Mouse (Mus musculus) cerebellum, adult 2 months (tissue): ENCODE data around the gene Gcnt3. TPM values are rescaled to one million over a fixed set of nuclear protein-coding genes. Genes with fewer than 3 reads are reported as not detected.

Experiments used
- DNase-seq, 2 experiments: peaks; one replicate each; pipeline ENCODE4 v3.0.0; 2021
- H3K27ac ChIP-seq: fragments of 200-500 bp; 2 replicates; pipeline ENCODE4 v1.5.1; 2012; ENCODE audit warnings: low read length, control low read depth, inconsistent platforms; ENCODE audit not compliant: insufficient read depth
- H3K27me3 ChIP-seq: fragments of 200-500 bp; 2 replicates; pipeline ENCODE4 v1.6.1; 2012; ENCODE audit warnings: inconsistent platforms, mild to moderate bottlenecking, low read length, moderate library complexity; ENCODE audit not compliant: control insufficient read depth, insufficient read depth
- H3K4me1 ChIP-seq: fragments of 200-500 bp; 2 replicates; pipeline ENCODE4 v1.6.1; 2011; ENCODE audit warnings: low read length; ENCODE audit not compliant: control insufficient read depth, insufficient read depth
- H3K4me3 ChIP-seq: fragments of 200-500 bp; replicated peaks from 2 replicates; pipeline ENCODE3; 2011; ENCODE audit warnings: mild to moderate bottlenecking, low read depth, low read length, control low read depth; ENCODE audit not compliant: insufficient read depth
- CTCF ChIP-seq: fragments of 200-500 bp; IDR thresholded peaks from 2 replicates; pipeline ENCODE4 v1.5.1; 2011; ENCODE audit warnings: low read depth, mild to moderate bottlenecking, control low read depth, low read length, moderate library complexity, borderline replicate concordance; ENCODE audit not compliant: insufficient read depth
- POLR2A ChIP-seq: fragments of 200-500 bp; IDR thresholded peaks from 2 replicates; pipeline ENCODE4 v1.6.1; 2011; ENCODE audit warnings: low read length, control low read depth, borderline replicate concordance; ENCODE audit not compliant: insufficient read depth
- WGBS: fragments of 180-500 bp; shearing (Covaris S2); methylation state at CpG from one replicate; pipeline ENCODE4 v1.1.7; 2018; 5-methylcytosine and 5-hydroxymethylcytosine counted together
- polyA plus RNA-seq: library from polyadenylated mRNA; depleted of rRNA; stranded (reverse); fragments of >200 nt; gene quantifications from 2 replicates; pipeline ENCODE4 v1.2.3, GENCODE M21; 2012

Gcnt3 gene
- polyA plus RNA-seq, 1 experiment, result not detected

DNA sequence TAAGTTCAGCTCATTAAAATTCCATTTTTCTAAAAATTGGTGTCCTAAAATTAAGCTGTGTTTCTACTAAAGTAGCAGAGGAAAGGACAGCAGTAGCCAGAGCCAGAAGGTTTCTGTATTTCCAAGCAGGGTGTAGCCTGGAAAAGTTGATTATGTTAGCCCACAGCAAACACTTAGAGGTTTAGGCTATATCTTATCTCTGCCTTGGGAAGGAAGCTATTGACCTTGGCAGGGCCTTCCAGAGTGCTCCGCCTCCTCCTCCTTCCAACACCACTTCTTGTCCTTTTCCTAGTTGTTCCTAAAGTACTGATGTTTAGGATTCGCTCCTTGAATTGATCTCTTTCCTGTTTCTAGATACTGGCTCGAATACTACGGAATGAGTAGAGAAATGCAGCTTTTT lies 15.8 kb downstream of the Gcnt3 start:
- DNase-seq, result no peak
- Histone ChIP-seq H3K4me3 (no peak overlapping the region), H3K27me3 (no peaks in the 10 kb centered on the region), H3K27ac (no peak overlapping the region), H3K4me1 (no peaks in the 10 kb centered on the region)
- no peak for TF ChIP-seq POLR2A
- no peak for TF ChIP-seq CTCF
- 93% methylated on average over 4 of the region's 4 CpGs for WGBS

DNA sequence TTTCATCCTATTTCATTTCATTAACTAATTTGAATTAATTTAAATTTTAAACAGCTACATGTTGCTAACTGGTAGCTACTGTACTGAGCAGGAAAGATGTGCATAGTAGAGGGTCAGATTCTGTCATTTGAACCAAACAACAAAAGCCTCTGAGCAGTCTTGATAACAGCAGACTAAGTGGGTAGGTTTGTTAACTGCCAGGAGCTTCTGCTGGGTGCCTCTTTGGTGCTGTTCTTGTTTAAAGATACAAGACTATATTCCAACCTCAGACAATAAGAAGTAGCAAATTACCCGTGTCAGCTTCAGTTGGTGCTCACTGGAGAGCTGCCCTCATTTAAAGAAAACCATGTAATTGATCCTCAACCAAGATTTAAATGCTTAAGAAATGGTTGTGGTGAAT lies 16.3 kb downstream of the Gcnt3 start:
- Histone ChIP-seq H3K4me1 (no peaks in the 10 kb centered on the region), H3K27me3 (no peaks in the 10 kb centered on the region), H3K4me3 (no peak overlapping the region), H3K27ac (no peak overlapping the region)
- WGBS, result 68% methylated on average over 1 of the region's 1 CpGs
- no peak for TF ChIP-seq POLR2A
- no peak for TF ChIP-seq CTCF
- no peak for DNase-seq

DNA sequence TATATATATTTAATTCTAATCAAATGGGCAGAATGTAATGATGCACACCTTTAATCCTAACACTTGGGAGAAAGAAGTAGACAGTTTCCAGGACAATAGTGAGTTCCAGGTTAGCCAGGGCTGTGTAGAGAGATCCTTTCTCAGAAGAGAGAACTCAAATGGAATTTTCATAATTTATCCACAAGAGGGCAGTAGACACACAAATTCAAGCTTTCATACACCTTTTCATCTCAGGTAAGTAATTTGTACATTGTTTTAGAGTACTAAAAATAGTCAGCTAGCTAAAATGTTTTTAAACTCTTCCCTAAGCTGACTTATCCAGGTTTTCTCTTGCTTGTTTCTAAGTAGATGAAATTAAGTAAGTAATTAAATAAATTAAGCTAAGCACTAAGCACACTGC lies 19.0 kb downstream of the Gcnt3 start:
- DNase-seq, result peak in 1 of 2 experiments; percentile 7
- no peaks in the 10 kb centered on the region for H3K4me1 ChIP-seq
- no peak overlapping the region for H3K4me3 ChIP-seq
- no peak overlapping the region for H3K27ac ChIP-seq
- no peaks in the 10 kb centered on the region for H3K27me3 ChIP-seq
- TF ChIP-seq POLR2A (no peak), CTCF (peak; percentile 14; the same call in 1 of the 2 replicates)

DNA sequence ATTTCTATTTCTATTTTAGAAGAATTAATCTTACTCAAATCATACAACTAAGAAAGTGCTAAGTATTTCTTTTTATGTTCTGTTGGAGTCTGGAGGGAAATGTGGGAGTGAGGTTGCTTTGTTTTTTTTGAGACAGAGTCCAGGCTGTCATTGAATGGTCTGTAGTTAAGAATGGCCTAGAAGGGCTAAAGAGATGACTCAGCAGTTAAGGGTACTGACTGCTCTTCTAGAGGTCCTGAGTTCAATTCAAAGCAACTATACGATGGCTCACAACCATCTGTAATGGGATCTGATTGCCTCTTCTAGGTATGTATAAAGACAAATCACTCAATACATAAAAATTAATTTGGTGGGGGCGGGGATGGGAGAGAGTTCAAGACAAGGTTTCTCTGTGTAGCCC lies 22.3 kb downstream of the Gcnt3 start:
- DNase-seq, result no peak
- H3K27me3 ChIP-seq, result no peaks in the 10 kb centered on the region
- H3K27ac ChIP-seq, result no peak overlapping the region
- no peaks in the 10 kb centered on the region; the same call in 1 of the 2 replicates for H3K4me1 ChIP-seq
- TF ChIP-seq CTCF (no peak), POLR2A (no peak)
- WGBS, result 97% methylated on average over 2 of the region's 2 CpGs
- H3K4me3 ChIP-seq, result no peak overlapping the region

DNA sequence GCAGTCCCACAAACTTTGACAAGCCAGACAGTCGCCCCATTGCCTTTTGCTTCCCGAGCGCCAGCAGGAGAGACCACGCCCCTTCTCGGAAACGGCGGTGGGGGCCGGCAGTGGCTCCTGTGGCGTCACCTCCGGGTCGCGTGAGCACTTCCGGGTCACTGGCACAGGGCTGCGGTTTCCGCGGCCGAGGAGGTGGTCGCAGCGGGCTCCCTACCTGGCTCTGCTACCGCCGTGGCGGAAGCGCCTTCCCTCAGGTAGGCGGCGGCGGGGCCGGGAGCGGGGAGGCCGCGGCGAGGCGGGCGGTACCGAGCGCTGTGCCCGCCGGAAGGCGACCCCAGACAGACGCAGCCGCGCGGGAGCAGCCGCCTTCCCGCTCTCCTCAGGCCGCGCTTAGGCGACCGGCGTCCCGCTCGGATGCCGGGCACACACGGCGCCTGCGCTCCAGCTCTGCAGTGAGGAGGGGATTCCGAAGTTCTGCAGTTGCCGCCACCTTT lies 25.4 kb downstream of the Gcnt3 start, which contains the start of gene Gtf2a2:
TSS of gene Gtf2a2 (plus strand) at position 143 of the 494 bp plus-strand sequence.
- Histone ChIP-seq H3K4me1 (no peaks in the 10 kb centered on the region; the same call in 1 of the 2 replicates), H3K4me3 (peak within 1 kb of the TSS; percentile 72), H3K27ac (0 out of 2 replicates have a peak within 1 kb of the TSS, but pooled peaks have one; percentile 69), H3K27me3 (no peaks in the 10 kb centered on the region)
- WGBS, result 1% methylated on average over 55 of the region's 57 CpGs
- DNase-seq, result peak; percentile 90 to 93
- TF ChIP-seq POLR2A (peak; percentile 83), CTCF (no peak)

DNA sequence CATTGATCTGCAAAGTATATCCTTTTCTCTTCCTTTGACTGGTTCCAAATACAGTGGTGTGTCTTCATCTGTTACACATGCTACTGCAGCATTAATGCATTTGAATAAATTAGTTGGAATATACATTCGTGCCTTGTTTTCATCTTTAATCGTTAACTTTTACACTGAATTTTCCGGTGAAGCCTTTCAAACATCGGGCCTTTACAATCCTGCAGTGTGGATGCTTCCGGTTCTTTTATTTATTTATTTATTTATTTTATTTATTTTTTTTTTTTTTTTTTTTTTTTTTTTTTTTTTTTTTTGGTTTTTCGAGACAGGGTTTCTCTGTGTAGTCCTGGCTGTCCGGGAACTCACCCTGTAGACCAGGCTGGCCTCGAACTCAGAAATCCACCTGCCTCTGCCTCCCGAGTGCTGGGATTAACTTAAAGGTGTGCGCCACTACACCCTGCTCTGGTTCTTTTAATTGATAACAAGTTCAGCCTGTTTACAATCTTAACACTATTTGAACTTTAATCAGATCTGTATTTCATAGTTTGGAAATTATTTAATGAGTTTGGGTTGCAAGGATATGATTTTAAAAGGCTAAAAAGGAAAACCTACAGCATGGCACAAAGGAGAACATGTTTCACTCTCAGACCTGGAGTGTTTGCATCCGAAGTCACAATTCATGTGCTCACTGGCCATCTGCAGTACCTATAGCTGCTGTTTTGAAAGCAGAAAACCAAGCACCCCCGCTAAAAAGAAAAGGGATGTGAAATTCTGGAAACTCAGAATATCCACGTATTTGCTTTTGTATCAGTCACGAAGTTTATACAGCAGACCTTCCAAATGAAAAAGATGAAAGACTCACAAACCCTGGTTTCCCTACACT lies 26.1 kb downstream of the Gcnt3 start:
- peak overlapping the region; percentile 72 for H3K4me3 ChIP-seq
- no peaks in the 10 kb centered on the region; the same call in 1 of the 2 replicates for H3K4me1 ChIP-seq
- whole genome bisulfite sequencing, result 60% methylated on average over 14 of the region's 14 CpGs
- DNase-seq, result no peak
- no peaks in the 10 kb centered on the region for H3K27me3 ChIP-seq
- TF ChIP-seq CTCF, result no peak
- TF ChIP-seq POLR2A, result no peak
- H3K27ac ChIP-seq, result no peak overlapping the region

DNA sequence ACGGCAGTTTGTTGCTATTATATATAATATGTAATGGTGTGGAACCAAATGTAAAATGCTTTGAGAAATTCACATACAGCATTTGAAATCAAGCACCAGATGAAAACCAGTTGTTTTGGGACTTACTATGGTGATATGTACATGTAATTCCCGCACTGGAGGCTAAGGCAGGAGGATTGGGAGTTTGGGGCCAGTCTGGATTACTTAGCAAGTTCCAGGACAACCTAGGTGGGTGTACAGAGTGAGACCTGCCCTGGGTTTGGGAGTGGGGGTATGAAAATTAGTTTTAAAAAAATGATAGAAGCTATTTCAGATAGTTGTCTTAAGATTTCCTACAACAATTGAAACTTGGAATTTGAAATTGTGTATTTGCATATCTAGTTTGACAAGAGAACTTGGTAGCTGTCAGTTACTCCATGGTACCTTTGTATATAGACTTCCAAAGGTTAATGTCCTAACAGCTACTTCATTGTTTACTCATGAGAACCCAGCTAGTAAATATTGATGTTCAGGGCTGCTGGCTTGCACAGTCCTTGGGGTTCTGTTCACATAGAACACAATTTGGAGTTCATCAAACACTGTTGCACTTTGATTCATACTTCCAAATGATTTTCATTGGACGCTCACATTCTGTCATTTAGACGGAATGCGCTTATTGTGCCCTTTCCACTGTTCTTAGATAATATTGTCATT lies 27.0 kb downstream of the Gcnt3 start:
- Histone ChIP-seq H3K27me3 (no peaks in the 10 kb centered on the region), H3K4me3 (no peak overlapping the region), H3K27ac (no peak overlapping the region), H3K4me1 (no peaks in the 10 kb centered on the region; the same call in 1 of the 2 replicates)
- 96% methylated on average over 5 of the region's 5 CpGs for WGBS
- DNase-seq, result no peak
- TF ChIP-seq CTCF (no peak), POLR2A (no peak)
